Mouse (Mus musculus): ENCODE results near the gene Egln3.

DNA sequence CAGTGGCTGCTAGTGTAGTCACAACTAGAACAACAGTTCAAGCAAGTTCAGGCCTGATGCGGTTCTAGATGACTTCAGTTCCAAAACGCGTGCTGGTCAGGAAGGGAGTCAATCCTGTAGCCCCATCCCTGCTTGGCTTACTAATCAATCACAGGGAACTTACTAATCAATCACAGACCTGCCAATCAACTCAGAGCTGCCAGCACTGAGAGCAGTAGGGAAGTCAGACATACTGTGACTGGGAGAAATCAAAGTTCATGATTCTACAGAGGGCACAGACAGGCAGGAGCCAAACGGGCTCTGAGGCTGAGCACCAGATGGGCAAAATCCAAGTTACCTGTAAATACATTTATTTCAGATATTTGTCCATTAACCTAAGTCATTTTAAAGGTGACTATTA, 2.1 kb upstream of the Egln3 start:
- TF ChIP-seq HCFC1 (IDR thresholded peaks at IDR 0.05; ENCODE audit: borderline replicate concordance, insufficient read depth, low read length) (no peak), CHD2 (IDR thresholded peaks at IDR 0.05; ENCODE audit: low read depth, low read length) (no peak)
